12 mouse cellular contexts compared by ENCODE assay signal in genomic region chr6:94806481-94807160, GRCm38 (mm10).
DNase-seq lines count a peak whose midpoint lies in the region; ATAC-seq lines count a peak whose summit lies in the region.
"Had no signal": no experiment of that assay in that cellular context is flagged by ENCODE, and none has a peak within 500 bp of the region (broad histone marks: within the 10 kb centered on the region; RNA-seq: fewer than 3 reads in every experiment).

No protein-coding gene starts in this region.

- H3K9ac ChIP-seq in intestine, embryonic 15.5 days, result no peak overlapping the region
- no peak overlapping the region for H3K9ac ChIP-seq in intestine, embryonic 16.5 days (ENCODE audit: low read depth, low read length)
- H3K9ac ChIP-seq in neural tube, embryonic 11.5 days (ENCODE audit: low read length), result no peak overlapping the region; the same call in 1 of the 2 replicates

- H3K9me3 ChIP-seq in intestine, embryonic 15.5 days, result no peaks in the 10 kb centered on the region
- no peaks in the 10 kb centered on the region for H3K9me3 ChIP-seq in intestine, embryonic 16.5 days (ENCODE audit: control insufficient read depth, low read length)
- H3K9me3 ChIP-seq in neural tube, embryonic 11.5 days (ENCODE audit: control insufficient read depth, low read length), result no peaks in the 10 kb centered on the region

- no peaks in the 10 kb centered on the region for H3K36me3 ChIP-seq in intestine, embryonic 15.5 days
- no peaks in the 10 kb centered on the region for H3K36me3 ChIP-seq in intestine, embryonic 16.5 days (ENCODE audit: control insufficient read depth, insufficient read depth, low read length)
- no peaks in the 10 kb centered on the region for H3K36me3 ChIP-seq in neural tube, embryonic 11.5 days (ENCODE audit: control insufficient read depth, insufficient read depth, low read length)

- no peaks in the 10 kb centered on the region for H3K27me3 ChIP-seq in intestine, embryonic 15.5 days (replicated peaks)
- H3K27me3 ChIP-seq in intestine, embryonic 16.5 days (replicated peaks; ENCODE audit: control insufficient read depth, insufficient read depth, low read length), result no peaks in the 10 kb centered on the region
- no peaks in the 10 kb centered on the region for H3K27me3 ChIP-seq in neural tube, embryonic 11.5 days (ENCODE audit: control insufficient read depth, insufficient read depth, low read length)

- 0 out of 2 replicates have a peak, but pooled peaks cover 2% of the 10 kb centered on the region for H3K4me1 ChIP-seq in intestine, embryonic 15.5 days (replicated peaks)
- H3K4me1 ChIP-seq in intestine, embryonic 16.5 days (ENCODE audit: control insufficient read depth, insufficient read depth, low read length), result peaks cover 6% of the 10 kb centered on the region; the same call in 1 of the 2 replicates
- peaks cover 3% of the 10 kb centered on the region; the same call in 1 of the 2 replicates for H3K4me1 ChIP-seq in neural tube, embryonic 11.5 days (ENCODE audit: control insufficient read depth, insufficient read depth, low read length)

- DNase-seq in embryo, embryonic 11 days, result peak; percentile 80
- peak; percentile 24 for DNase-seq in heart, adult 8-10 months (ENCODE audit: low spot score)
- DNase-seq in neural tube, embryonic 11.5 days (ENCODE audit: low spot score), result peak; percentile 44
- no peak for DNase-seq in T-cell, adult 2 months (ENCODE audit: low spot score)
- no peak for DNase-seq in kidney, adult 8-10 months
- DNase-seq in thymus, postnatal 36 days, result no peak
- DNase-seq: kidney, postnatal 36 days; right cerebral cortex, postnatal 25 days; thymus, postnatal 25 days had no signal

- ATAC-seq in intestine, embryonic 15.5 days, result no peak
- ATAC-seq in intestine, embryonic 16.5 days, result no peak
- ATAC-seq in neural tube, embryonic 11.5 days (ENCODE audit: insufficient read depth, low FRiP score, low TSS enrichment), result no peak; the same call in 1 of the 2 replicates

- H3K27ac ChIP-seq in intestine, embryonic 15.5 days, result 0 out of 2 replicates have a peak overlapping the region, but pooled peaks have one; percentile 33
- H3K27ac ChIP-seq in intestine, embryonic 16.5 days (ENCODE audit: low read length), result no peak overlapping the region
- peak overlapping the region; percentile 60 for H3K27ac ChIP-seq in neural tube, embryonic 11.5 days (ENCODE audit: low read depth, low read length)
- H3K27ac ChIP-seq: macrophage had no signal

- no peak overlapping the region for H3K4me3 ChIP-seq in intestine, embryonic 15.5 days (replicated peaks)
- H3K4me3 ChIP-seq in intestine, embryonic 16.5 days (ENCODE audit: low read length), result no peak overlapping the region
- no peak overlapping the region for H3K4me3 ChIP-seq in neural tube, embryonic 11.5 days (ENCODE audit: low read depth, low read length)

- 56% methylated on average over 12 of the region's 12 CpGs for WGBS in intestine, embryonic 15.5 days
- WGBS in intestine, embryonic 16.5 days, result 58% methylated on average over 12 of the region's 12 CpGs
- 61% methylated on average over 12 of the region's 12 CpGs for WGBS in neural tube, embryonic 11.5 days

- no peak overlapping the region for H3K4me2 ChIP-seq in intestine, embryonic 15.5 days (replicated peaks)
- H3K4me2 ChIP-seq in intestine, embryonic 16.5 days (ENCODE audit: low read depth, low read length), result no peak overlapping the region
- H3K4me2 ChIP-seq in neural tube, embryonic 11.5 days (ENCODE audit: low read depth), result no peak overlapping the region

Comparison
In these comparisons a context has a peak if more than half of its experiments do, and no peak if none do; other contexts are left out.
1. DNase-seq: peak in embryo, embryonic 11 days (single experiment), heart, adult 8-10 months (single experiment) and neural tube, embryonic 11.5 days (single experiment); none in T-cell, adult 2 months (single experiment), kidney, adult 8-10 months (0 of 2) and thymus, postnatal 36 days (0 of 2).